Mouse (Mus musculus) bone marrow, adult 2 months (tissue): ENCODE data around the gene Olfr1100. TPM values are rescaled to one million over a fixed set of nuclear protein-coding genes. Genes with fewer than 3 reads are reported as not detected.

ENCODE experiments used
- H3K27ac ChIP-seq: fragments of 200-500 bp; 2 replicates; pipeline ENCODE4 v1.5.1; 2012; ENCODE audit warnings: low read depth, mild to moderate bottlenecking, control low read depth, inconsistent platforms, low read length; ENCODE audit not compliant: control insufficient read depth, poor library complexity, insufficient read depth
- H3K4me1 ChIP-seq: fragments of 200-500 bp; 2 replicates; pipeline ENCODE4 v1.6.1; 2011; ENCODE audit warnings: low read length; ENCODE audit not compliant: control insufficient read depth, insufficient read depth
- H3K4me3 ChIP-seq: fragments of 200-500 bp; replicated peaks from 2 replicates; pipeline ENCODE3; 2011; ENCODE audit warnings: mild to moderate bottlenecking, low read depth, low read length, control low read depth; ENCODE audit not compliant: control insufficient read depth
- CTCF ChIP-seq: fragments of 200-500 bp; IDR thresholded peaks from 2 replicates; pipeline ENCODE4 v1.5.1; 2011; ENCODE audit warnings: low read length, control low read depth; ENCODE audit not compliant: control insufficient read depth, insufficient read depth
- POLR2A ChIP-seq: fragments of 200-500 bp; IDR thresholded peaks from 2 replicates; pipeline ENCODE4 v1.6.1; 2011; ENCODE audit warnings: low read depth, mild to moderate bottlenecking, control low read depth, low read length, borderline replicate concordance; ENCODE audit not compliant: control insufficient read depth
- WGBS: fragments of 180-500 bp; shearing (Covaris S2); methylation state at CpG from one replicate; pipeline ENCODE4 v1.1.7; 2018; 5-methylcytosine and 5-hydroxymethylcytosine counted together
- polyA plus RNA-seq: library from polyadenylated mRNA; stranded (reverse); fragments of >200 nt; gene quantifications from 2 replicates; pipeline ENCODE4 v1.2.4, GENCODE M21; 2011; ENCODE audit warnings: low replicate concordance; ENCODE audit not compliant: missing spikeins, insufficient read depth, insufficient read length

Gene Olfr1100
- not detected in 2 replicates for polyA plus RNA-seq

DNA sequence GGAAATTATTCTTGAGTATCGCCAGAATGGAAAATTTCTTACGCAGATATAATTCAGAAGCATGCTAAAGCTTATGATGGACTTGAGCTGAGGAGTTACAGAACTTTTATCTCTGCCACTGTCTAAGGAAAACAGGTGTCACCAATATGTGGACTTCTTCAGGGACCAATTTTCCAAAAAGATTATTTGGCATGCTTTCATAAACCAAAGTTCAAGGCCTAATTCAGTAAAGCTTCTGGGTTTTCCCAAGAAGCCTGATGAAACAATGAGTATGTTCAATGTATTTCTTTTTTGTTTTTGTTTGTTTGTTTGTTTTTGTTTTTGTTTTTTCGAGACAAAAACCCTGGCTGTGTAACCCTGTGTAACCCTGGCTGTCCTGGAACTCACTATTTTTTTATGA is at the start of gene Olfr1100:
TSS of gene Olfr1100 (minus strand) at position 101 of the 400 bp plus-strand sequence.
- TF ChIP-seq CTCF (no peak), POLR2A (no peak)
- WGBS, result 69% methylated on average over 3 of the region's 3 CpGs
- Histone ChIP-seq H3K4me1 (no peaks in the 10 kb centered on the region), H3K27ac (no peak within 1 kb of the TSS), H3K4me3 (no peak within 1 kb of the TSS)

DNA sequence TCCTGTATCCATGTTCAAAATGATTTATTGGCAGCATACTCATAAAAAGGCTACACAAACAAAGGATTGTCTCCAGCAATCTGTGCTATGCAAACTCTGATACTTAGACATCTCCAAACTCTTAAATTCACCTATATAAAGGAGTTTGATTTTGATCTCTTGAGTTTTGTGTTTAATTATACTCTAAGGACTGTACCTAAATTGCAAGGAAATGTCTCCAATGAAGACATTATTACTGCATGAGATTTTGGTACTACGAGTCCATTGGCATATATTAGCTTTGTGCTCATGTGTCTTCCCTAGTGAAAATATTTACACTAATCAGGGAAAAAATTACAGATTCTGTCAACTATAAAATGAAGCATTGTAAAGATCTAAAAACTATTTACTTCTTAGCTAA is 47.2 kb upstream of the Olfr1100 start, which contains the start of gene Olfr1104:
TSS of gene Olfr1104 (minus strand) at position 101 of the 400 bp plus-strand sequence.
- WGBS, result 80% methylated on average over 1 of the region's 1 CpGs
- no peak for TF ChIP-seq POLR2A
- no peak for TF ChIP-seq CTCF
- H3K27ac ChIP-seq, result no peak within 1 kb of the TSS
- no peaks in the 10 kb centered on the region for H3K4me1 ChIP-seq
- H3K4me3 ChIP-seq, result no peak within 1 kb of the TSS

- Histone ChIP-seq H3K4me3 (no peak within 1 kb of the TSS), H3K27ac (no peak within 1 kb of the TSS), H3K4me1 (no peaks in the 10 kb centered on the region)
- TF ChIP-seq CTCF (no peak), POLR2A (no peak)
Measured at GRCm38 (mm10) chr2:86998098-86998497, 18.3 kb upstream of the Olfr1100 start, which contains the start of gene Olfr1102. Gene Olfr1102 (plus strand): TSS chr2:86998398.

- no peak for TF ChIP-seq POLR2A
- no peak for TF ChIP-seq CTCF
- WGBS, result 71% methylated on average over 3 of the region's 3 CpGs
- no peak within 1 kb of the TSS for H3K27ac ChIP-seq
- no peak within 1 kb of the TSS for H3K4me3 ChIP-seq
- H3K4me1 ChIP-seq, result no peaks in the 10 kb centered on the region
Measured at GRCm38 (mm10) chr2:86991121-86991520, 11.4 kb upstream of the Olfr1100 start, which contains the start of gene Olfr1101. Gene Olfr1101 (minus strand): TSS chr2:86991221.

DNA sequence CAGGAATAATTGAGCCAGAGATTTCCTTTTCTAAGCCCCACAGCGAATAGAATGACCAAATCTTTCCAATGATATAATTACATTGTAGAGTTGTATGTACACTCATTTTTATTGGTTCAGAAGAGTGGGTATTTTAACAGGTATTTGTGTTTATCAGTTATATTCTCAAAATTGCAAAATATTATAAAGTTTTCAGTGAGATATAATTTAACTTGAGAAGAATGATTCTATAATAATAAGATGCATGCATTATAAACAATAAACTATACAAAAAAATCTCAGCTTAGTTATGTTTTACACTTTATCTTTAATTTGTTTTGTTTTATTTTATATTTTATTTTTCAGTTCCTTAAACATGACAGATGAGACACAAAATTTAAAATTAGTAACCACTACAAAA is 19.2 kb downstream of the Olfr1100 start, which contains the start of gene Olfr1099:
TSS of gene Olfr1099 (minus strand) at position 101 of the 400 bp plus-strand sequence.
- no peak within 1 kb of the TSS for H3K27ac ChIP-seq
- TF ChIP-seq POLR2A, result no peak
- no peak for TF ChIP-seq CTCF
- H3K4me1 ChIP-seq, result no peaks in the 10 kb centered on the region
- 74% methylated on average over 1 of the region's 1 CpGs for WGBS
- no peak within 1 kb of the TSS for H3K4me3 ChIP-seq

DNA sequence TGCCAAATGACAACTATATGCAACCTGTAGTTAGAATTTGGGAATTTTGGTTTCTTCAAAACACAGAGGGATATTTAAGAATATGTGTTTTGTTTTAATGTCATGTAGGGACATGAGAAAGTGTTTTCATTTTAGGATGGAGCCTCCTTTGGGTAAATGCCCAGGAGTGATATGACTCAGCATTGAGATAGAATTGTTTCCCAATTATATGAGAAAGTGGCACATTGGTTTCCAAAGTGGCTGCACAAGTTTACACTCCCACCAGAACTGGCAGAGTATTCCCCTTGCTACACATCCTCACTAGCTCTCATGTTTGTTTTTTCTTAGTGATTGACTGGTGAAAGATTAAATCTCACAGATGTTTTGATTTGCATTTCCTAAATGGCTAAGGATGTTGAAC is 53.2 kb downstream of the Olfr1100 start:
- no peak overlapping the region for H3K27ac ChIP-seq
- TF ChIP-seq POLR2A, result no peak
- no peak for TF ChIP-seq CTCF
- H3K4me3 ChIP-seq, result no peak overlapping the region
- no peaks in the 10 kb centered on the region for H3K4me1 ChIP-seq

Other genes starting within 250 kb of the Olfr1100 start
- gene Olfr1089, start 246.3 kb downstream of the Olfr1100 start, polyA plus RNA-seq, result not detected in 2 replicates
- 4.3 TPM in 1 of 2 replicates, not detected in the other for gene Olfr1090, start 221.0 kb downstream of the Olfr1100 start, polyA plus RNA-seq
- gene Olfr1093, start 197.5 kb downstream of the Olfr1100 start, polyA plus RNA-seq, result not detected in 2 replicates
- not detected in 2 replicates for gene Olfr141, start 169.9 kb downstream of the Olfr1100 start, polyA plus RNA-seq
- not detected in 2 replicates for gene Olfr1094, start 155.3 kb downstream of the Olfr1100 start, polyA plus RNA-seq
- not detected in 2 replicates for gene Olfr1095, start 128.3 kb downstream of the Olfr1100 start, polyA plus RNA-seq
- not detected in 2 replicates for gene Gm13723, start 105.2 kb downstream of the Olfr1100 start, polyA plus RNA-seq
- gene Olfr1097, start 87.7 kb downstream of the Olfr1100 start, polyA plus RNA-seq, result not detected in 2 replicates
- gene Olfr1098, start 55.4 kb downstream of the Olfr1100 start, polyA plus RNA-seq, result not detected in 2 replicates
- gene Olfr1099, start 19.3 kb downstream of the Olfr1100 start, polyA plus RNA-seq, result not detected in 2 replicates
- not detected in 2 replicates for gene Olfr1101, start 11.3 kb upstream of the Olfr1100 start, polyA plus RNA-seq
- not detected in 2 replicates for gene Olfr1102, start 18.4 kb upstream of the Olfr1100 start, polyA plus RNA-seq
- not detected in 2 replicates for gene Olfr1104, start 47.1 kb upstream of the Olfr1100 start, polyA plus RNA-seq
- not detected in 2 replicates for gene Olfr1105, start 56.6 kb upstream of the Olfr1100 start, polyA plus RNA-seq
- gene Olfr1106, start 72.3 kb upstream of the Olfr1100 start, polyA plus RNA-seq, result not detected in 2 replicates
- gene Olfr1107, start 95.9 kb upstream of the Olfr1100 start, polyA plus RNA-seq, result 0.36 TPM in 1 of 2 replicates, not detected in the other
- 1.5 and 2.4 TPM in 2 replicates for gene Olfr1109, start 116.1 kb upstream of the Olfr1100 start, polyA plus RNA-seq
- not detected in 2 replicates for gene Olfr259, start 134.6 kb upstream of the Olfr1100 start, polyA plus RNA-seq
- not detected in 2 replicates for gene Olfr1110, start 160.3 kb upstream of the Olfr1100 start, polyA plus RNA-seq
- not detected in 2 replicates for gene Olfr1111, start 172.7 kb upstream of the Olfr1100 start, polyA plus RNA-seq
- 1.6 TPM in 1 of 2 replicates, not detected in the other for gene Olfr1112, start 207.8 kb upstream of the Olfr1100 start, polyA plus RNA-seq
- gene Olfr1113, start 229.0 kb upstream of the Olfr1100 start, polyA plus RNA-seq, result not detected in 2 replicates